Mouse (Mus musculus): ENCODE data around the gene Ablim1. TPM values are rescaled to one million over a fixed set of nuclear protein-coding genes. Genes with fewer than 3 reads are reported as not detected.

Ablim1 gene
- polyA plus RNA-seq, 1 experiment: 0.01 TPM

GRCm38 (mm10) chr19:57243606-57244005 lies 71.1 kb downstream of the Ablim1 start:
- Histone ChIP-seq H3K9me3 (ENCODE audit: control insufficient read depth, low read length) (no peaks in the 10 kb centered on the region), H3K36me3 (ENCODE audit: control insufficient read depth) (no peaks in the 10 kb centered on the region)
- TF ChIP-seq TAL1 (IDR thresholded peaks at IDR 0.05; ENCODE audit: low read length) (no peak), GATA1 (IDR thresholded peaks at IDR 0.05; ENCODE audit: low read length) (no peak)

GRCm38 (mm10) chr19:57243191-57243590 lies 71.5 kb downstream of the Ablim1 start:
- no peaks in the 10 kb centered on the region for H3K4me1 ChIP-seq (ENCODE audit: control insufficient read depth)
- no peaks in the 10 kb centered on the region for H3K9me3 ChIP-seq (ENCODE audit: control insufficient read depth, low read length)
- TF ChIP-seq GATA1 (IDR thresholded peaks at IDR 0.05; ENCODE audit: low read length) (no peak), TAL1 (IDR thresholded peaks at IDR 0.05; ENCODE audit: low read length) (no peak)
- H3K36me3 ChIP-seq (ENCODE audit: control insufficient read depth): no peaks in the 10 kb centered on the region
- H3K4me3 ChIP-seq (replicated peaks): no peak overlapping the region
- H3K27me3 ChIP-seq (ENCODE audit: control insufficient read depth): no peaks in the 10 kb centered on the region

More at GRCm38 (mm10) chr19:57243606-57244005, 71.1 kb downstream of the Ablim1 start:
- Histone ChIP-seq H3K4me3 (replicated peaks) (no peak overlapping the region), H3K27me3 (ENCODE audit: control insufficient read depth) (no peaks in the 10 kb centered on the region), H3K4me1 (ENCODE audit: control insufficient read depth) (no peaks in the 10 kb centered on the region)

GRCm38 (mm10) chr19:57241363-57242192 lies 73.1 kb downstream of the Ablim1 start:
- Histone ChIP-seq H3K27me3 (ENCODE audit: control insufficient read depth) (no peaks in the 10 kb centered on the region), H3K36me3 (ENCODE audit: control insufficient read depth) (no peaks in the 10 kb centered on the region), H3K4me1 (ENCODE audit: control insufficient read depth) (no peaks in the 10 kb centered on the region), H3K9me3 (ENCODE audit: control insufficient read depth, low read length) (no peaks in the 10 kb centered on the region), H3K4me3 (replicated peaks) (no peak overlapping the region)
- TF ChIP-seq GATA1 (IDR thresholded peaks at IDR 0.05; ENCODE audit: low read length) (no peak), TAL1 (IDR thresholded peaks at IDR 0.05; ENCODE audit: low read length) (no peak)

GRCm38 (mm10) chr19:57240259-57240658 lies 74.5 kb downstream of the Ablim1 start:
- no peak for TF ChIP-seq TAL1 (IDR thresholded peaks at IDR 0.05; ENCODE audit: low read length)
- no peak for TF ChIP-seq GATA1 (IDR thresholded peaks at IDR 0.05; ENCODE audit: low read length)
- Histone ChIP-seq H3K27me3 (ENCODE audit: control insufficient read depth) (no peaks in the 10 kb centered on the region), H3K4me1 (ENCODE audit: control insufficient read depth) (no peaks in the 10 kb centered on the region), H3K36me3 (ENCODE audit: control insufficient read depth) (no peaks in the 10 kb centered on the region), H3K9me3 (ENCODE audit: control insufficient read depth, low read length) (no peaks in the 10 kb centered on the region), H3K4me3 (replicated peaks) (no peak overlapping the region)

GRCm38 (mm10) chr19:57239176-57239784 lies 75.4 kb downstream of the Ablim1 start:
- Histone ChIP-seq H3K4me3 (replicated peaks) (no peak overlapping the region), H3K4me1 (ENCODE audit: control insufficient read depth) (no peaks in the 10 kb centered on the region), H3K27me3 (ENCODE audit: control insufficient read depth) (no peaks in the 10 kb centered on the region), H3K9me3 (ENCODE audit: control insufficient read depth, low read length) (no peaks in the 10 kb centered on the region), H3K36me3 (ENCODE audit: control insufficient read depth) (no peaks in the 10 kb centered on the region)
- TF ChIP-seq TAL1 (IDR thresholded peaks at IDR 0.05; ENCODE audit: low read length) (no peak), GATA1 (IDR thresholded peaks at IDR 0.05; ENCODE audit: low read length) (no peak)

GRCm38 (mm10) chr19:57238461-57238860 lies 76.3 kb downstream of the Ablim1 start:
- H3K36me3 ChIP-seq (ENCODE audit: control insufficient read depth): no peaks in the 10 kb centered on the region
- H3K27me3 ChIP-seq (ENCODE audit: control insufficient read depth): no peaks in the 10 kb centered on the region
- TF ChIP-seq GATA1 (IDR thresholded peaks at IDR 0.05; ENCODE audit: low read length) (no peak), TAL1 (IDR thresholded peaks at IDR 0.05; ENCODE audit: low read length) (no peak)
- H3K4me1 ChIP-seq (ENCODE audit: control insufficient read depth): no peaks in the 10 kb centered on the region
- no peaks in the 10 kb centered on the region for H3K9me3 ChIP-seq (ENCODE audit: control insufficient read depth, low read length)
- H3K4me3 ChIP-seq (replicated peaks): no peak overlapping the region

- no peaks in the 10 kb centered on the region for H3K4me1 ChIP-seq (ENCODE audit: control insufficient read depth)
- TF ChIP-seq GATA1 (IDR thresholded peaks at IDR 0.05; ENCODE audit: low read length) (no peak), TAL1 (IDR thresholded peaks at IDR 0.05; ENCODE audit: low read length) (no peak)
- H3K9me3 ChIP-seq (ENCODE audit: control insufficient read depth, low read length): no peaks in the 10 kb centered on the region
These were observed 77.2 kb downstream of the Ablim1 start for GRCm38 (mm10) chr19:57237534-57237933.

GRCm38 (mm10) chr19:57236647-57237046 lies 78.1 kb downstream of the Ablim1 start:
- H3K4me3 ChIP-seq (replicated peaks): no peak overlapping the region
- H3K27me3 ChIP-seq (ENCODE audit: control insufficient read depth): no peaks in the 10 kb centered on the region
- no peaks in the 10 kb centered on the region for H3K4me1 ChIP-seq (ENCODE audit: control insufficient read depth)
- no peaks in the 10 kb centered on the region for H3K36me3 ChIP-seq (ENCODE audit: control insufficient read depth)
- TF ChIP-seq GATA1 (IDR thresholded peaks at IDR 0.05; ENCODE audit: low read length) (no peak), TAL1 (IDR thresholded peaks at IDR 0.05; ENCODE audit: low read length) (no peak)
- no peaks in the 10 kb centered on the region; the same call in 1 of the 2 replicates for H3K9me3 ChIP-seq (ENCODE audit: control insufficient read depth, low read length)

More at GRCm38 (mm10) chr19:57237534-57237933, 77.2 kb downstream of the Ablim1 start:
- no peak overlapping the region for H3K4me3 ChIP-seq (replicated peaks)
- no peaks in the 10 kb centered on the region for H3K36me3 ChIP-seq (ENCODE audit: control insufficient read depth)
- no peaks in the 10 kb centered on the region for H3K27me3 ChIP-seq (ENCODE audit: control insufficient read depth)

GRCm38 (mm10) chr19:57235931-57236330 lies 78.8 kb downstream of the Ablim1 start:
- no peaks in the 10 kb centered on the region for H3K27me3 ChIP-seq (ENCODE audit: control insufficient read depth)
- no peak overlapping the region for H3K4me3 ChIP-seq (replicated peaks)
- H3K36me3 ChIP-seq (ENCODE audit: control insufficient read depth): no peaks in the 10 kb centered on the region
- no peaks in the 10 kb centered on the region for H3K4me1 ChIP-seq (ENCODE audit: control insufficient read depth)
- no peaks in the 10 kb centered on the region; the same call in 1 of the 2 replicates for H3K9me3 ChIP-seq (ENCODE audit: control insufficient read depth, low read length)
- no peak for TF ChIP-seq TAL1 (IDR thresholded peaks at IDR 0.05; ENCODE audit: low read length)
- no peak for TF ChIP-seq GATA1 (IDR thresholded peaks at IDR 0.05; ENCODE audit: low read length)
